Mouse (Mus musculus): Measurements from ENCODE around the gene Cbll1. TPM values are rescaled to one million over a fixed set of nuclear protein-coding genes. Genes with fewer than 3 reads are reported as not detected.

The Cbll1 gene
- 10 to 100 TPM; 15.0 to 15.1 TPM for total RNA-seq (2021)
- long read RNA-seq, experiment 1, partial matches to known transcripts, result 2 of 7 reads
- long read RNA-seq, experiment 1, other reads (novel, unspliced or antisense), result 2 of 7 reads
- long read RNA-seq, experiment 2, partial matches to known transcripts, result 0 of 3 reads
- long read RNA-seq, experiment 2, other reads (novel, unspliced or antisense), result 1 of 3 reads

DNA sequence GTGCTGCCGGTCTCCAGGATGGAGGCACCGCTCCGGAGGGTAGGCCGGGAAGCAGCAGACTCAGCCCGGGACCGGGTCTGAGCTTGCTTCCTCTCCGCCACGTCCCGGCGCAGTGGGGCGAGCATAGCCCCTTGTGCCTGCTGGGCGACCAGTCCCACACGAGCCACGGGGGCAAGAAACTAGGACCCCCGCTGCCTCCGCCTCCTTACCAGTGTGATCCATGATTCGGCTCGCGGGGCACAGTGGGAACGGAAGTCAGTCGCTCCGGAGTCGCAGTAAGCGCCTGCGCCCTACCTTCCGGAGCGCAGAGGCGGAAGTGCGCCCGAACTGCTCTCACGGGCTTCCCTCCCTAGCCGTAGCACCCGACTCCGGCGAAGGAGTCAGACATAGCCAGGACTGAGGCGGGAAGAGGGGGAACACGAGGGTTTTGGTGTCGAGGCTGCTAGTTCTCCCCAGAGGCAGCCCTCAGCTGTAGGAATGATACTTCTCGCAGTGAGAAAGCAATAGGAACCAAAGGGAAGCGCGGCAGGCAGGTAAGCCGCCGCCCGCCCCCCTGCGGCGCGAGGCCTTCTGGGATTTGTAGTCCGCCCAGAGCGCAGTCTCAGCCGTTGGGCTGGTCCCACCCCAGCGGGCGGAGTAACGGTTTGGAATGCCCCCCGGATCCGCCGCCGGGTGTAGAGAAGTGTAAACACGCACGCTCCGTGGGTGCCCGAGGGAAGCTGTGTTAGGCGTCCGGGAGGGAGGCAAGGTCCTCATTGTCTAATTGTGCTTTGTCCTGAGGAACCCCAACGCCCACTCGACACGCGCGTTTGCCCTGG is at the start of gene Cbll1:
TSS of gene Cbll1 (minus strand) at position 303 of the 818 bp plus-strand sequence.
- DNase-seq, result peak; percentile 97

DNA sequence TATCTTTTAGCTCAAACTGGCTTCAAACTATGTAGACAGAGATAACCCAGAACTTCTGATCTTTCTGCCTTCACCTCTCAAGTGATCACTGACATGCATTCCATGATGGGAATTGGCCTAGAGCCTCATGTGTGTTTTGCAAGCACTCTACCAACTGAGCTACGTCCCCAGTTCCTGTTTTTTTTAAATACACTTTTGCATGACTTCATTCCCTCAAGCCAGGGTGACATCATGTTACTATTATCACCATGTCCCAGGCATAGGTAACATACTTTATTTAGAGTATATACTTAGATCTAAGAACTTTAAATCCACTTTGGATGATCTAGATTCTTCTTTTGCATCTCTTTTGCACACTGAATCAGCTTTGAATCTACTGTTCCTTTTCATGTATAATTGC is 46.6 kb upstream of the Cbll1 start:
- no peak for DNase-seq

DNA sequence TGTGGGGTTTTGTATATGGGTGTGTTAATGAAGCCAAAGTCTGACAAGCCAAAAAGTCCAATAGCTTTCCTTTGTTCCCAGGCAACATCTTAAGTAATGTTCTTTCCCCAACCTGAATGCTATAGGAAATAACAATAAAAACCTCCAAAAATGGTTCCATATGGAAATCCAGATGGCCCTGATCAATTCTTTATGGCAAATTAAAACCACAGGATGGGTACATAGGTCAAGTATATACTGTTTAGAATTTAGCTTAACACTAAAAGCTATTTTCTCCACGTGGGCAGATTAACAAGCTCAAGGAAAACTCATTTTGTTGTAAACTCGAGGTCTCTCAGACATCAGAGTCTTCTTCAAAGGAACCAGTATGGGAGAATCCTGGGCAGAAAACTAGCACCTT is 45.8 kb upstream of the Cbll1 start:
- no peak for DNase-seq

DNA sequence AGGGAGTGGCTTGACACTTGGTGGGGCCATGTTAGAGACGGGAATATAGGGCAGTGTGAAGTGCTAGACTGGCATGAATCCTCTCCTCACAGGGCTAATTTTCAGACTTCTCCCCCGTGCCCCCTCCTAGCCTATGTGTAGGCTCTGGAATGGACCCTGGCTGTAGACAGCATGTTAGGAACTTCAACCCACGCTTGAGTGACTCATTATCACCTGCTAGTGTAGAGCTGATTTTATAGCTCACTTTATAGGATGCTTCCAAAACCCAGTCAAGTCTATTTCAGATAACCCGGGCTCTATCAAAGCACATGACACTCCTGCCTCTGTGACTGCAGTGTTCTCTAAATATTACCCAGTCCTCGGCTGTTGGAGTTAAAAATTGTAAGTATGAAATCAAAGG is 42.1 kb upstream of the Cbll1 start:
- DNase-seq, result no peak

DNA sequence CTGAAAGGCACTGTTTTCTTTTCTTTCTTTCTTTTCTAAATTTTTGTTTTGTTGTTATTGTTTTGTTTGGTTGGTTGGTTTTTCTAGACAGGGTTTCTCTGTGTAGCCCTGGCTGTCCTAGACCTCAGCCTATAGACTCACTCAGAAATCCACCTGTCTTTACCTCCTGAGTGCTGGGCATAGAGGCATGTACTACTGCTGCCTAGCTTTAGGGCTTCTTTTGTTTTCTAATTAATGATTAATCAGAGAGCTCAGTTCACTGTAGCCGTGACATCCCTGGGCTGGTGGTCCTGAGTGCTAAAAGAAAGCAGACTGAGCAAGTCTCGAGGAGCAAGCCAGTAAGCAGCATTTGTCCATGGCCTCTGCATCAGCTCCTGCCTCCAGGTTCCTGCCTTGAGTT is 40.4 kb upstream of the Cbll1 start:
- no peak for DNase-seq

DNA sequence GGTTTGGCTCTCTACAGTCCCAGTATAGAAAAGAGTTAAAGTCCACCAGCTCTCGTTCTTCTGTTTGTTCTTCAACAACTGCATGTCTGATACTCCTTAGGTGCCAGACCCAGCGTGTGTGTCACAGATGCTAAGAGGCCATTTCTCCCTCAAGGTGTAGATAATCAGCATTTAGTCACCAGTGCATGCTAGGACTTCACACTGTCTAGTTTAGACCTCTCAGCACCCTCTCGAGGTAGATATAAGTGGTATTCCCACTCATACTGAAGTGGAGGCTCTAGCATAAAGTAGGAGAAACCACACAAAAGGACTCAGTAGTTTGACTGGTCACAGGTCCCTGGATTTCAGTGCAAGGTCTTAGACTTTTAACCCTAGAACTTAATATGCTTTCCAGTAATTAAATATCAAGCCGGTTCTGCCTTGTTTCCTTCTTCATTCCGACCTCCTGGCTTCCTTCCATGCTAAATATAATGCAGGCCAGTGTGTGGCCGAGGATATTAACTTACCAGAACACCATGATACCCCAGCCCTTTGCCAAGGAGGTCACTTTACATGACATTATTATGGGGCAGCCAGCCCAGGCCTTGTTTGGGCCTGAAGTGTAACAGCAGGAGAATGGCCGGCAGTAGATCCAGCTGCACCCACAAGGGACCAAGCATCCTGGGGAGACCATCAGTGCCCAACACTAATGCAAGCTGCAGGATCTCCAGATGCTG is 38.3 kb upstream of the Cbll1 start:
- no peak for DNase-seq

DNA sequence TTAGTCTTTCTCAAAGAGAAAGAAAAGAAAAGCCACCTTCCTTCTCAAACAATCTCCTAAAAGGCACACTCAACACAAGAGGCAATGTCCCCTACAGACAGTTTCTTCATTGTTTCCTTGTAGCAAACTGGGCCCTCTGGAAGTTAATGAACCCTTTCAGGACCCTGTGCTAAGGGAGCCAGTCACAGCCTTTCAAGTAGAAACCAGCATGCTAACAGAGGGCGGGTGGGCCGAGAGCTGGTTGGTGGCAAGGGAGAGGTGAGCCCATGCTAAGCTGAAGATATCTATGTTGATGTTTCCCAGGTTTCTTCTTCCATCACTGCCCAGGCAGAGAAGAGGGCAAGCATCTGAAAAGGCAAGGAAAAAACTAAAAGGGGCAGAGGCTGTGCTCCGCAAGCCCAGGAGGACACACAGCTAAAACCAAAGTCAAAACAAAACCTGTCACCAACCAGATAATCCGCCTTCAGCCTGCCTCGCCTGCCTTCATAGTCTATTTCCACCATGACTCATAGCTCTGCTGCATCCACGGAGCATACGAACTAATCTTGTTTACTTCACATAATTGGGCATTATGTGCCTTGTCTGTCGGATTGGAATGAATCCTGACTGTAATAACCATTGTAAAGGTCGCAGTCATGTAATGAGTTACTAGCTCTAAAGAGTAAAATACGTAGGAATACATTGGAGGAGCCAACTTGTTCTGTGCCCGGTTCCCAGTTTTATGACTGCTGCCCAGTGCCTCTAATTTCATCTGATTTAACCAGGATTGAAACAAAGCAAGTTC is 34.8 kb upstream of the Cbll1 start:
- no peak for DNase-seq

DNA sequence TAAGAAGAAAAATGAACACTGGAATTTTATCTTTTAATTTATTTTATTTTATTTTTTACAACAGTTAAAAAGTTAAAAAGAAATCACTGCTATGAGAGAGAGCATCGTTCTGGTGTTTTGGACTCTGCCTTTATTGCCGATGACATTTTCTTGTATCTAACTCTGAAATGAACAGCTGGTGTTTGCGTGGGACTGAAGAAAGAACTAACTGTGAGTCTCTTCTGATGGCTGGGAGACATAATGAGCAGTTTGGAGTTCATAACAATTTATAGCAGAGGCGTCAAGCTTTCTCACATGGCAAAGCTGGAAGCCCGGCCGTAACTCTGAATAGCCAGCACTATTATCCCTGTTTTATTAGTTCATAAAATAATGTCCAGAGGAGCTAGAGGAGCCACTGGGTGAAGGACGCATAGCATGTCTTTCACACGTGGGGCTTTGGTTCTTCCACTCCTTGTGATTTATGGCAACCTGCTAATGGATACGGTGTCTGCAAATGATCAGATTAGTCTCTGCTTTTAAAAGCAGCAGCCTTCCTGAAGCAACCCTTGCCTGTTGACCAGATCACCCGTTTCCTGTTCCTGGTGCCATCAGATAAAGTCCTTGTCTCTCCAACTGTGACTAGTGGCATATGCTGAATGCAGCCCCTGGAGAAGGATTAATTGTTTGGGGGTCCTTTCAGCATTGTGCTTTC is 33.9 kb upstream of the Cbll1 start:
- no peak for DNase-seq

DNA sequence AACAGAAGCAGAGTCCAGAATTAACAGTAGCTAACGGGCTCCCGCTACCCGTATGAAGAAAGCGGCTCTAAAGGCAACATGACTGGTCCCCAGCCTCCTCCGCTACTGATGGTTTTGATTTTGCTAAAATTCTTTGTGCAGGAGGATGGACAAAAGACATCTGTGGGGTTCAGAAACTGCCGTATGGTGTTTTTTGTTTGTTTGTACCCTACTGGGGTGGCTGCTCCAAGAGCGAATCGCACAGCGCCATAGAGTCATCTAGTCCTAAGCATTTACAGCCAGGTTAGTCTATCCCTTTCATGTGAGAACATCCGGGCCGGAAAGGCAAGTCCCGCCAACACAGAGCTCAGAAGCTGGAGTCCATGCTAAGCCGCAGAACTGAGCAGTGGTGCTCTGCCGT is 32.6 kb upstream of the Cbll1 start:
- DNase-seq, result no peak

DNA sequence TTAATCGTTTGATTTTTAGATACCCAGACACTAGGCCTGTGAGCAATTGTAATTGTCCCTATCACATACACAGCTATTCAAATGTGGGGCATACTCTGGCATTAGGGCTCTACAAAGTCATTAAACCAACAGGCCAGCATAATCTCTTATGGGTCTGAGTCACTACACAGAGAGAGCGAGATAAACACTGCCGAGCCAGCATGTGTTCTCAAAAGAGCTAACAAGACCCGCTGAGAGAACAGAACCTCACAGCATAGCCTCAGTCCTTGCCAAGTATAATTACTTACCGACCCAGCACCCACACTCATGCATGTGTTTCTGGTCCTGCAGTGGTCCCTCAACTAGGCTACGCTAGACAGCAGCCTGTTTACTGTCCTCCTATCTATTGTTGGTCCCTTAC is 28.0 kb upstream of the Cbll1 start:
- DNase-seq, result no peak

DNA sequence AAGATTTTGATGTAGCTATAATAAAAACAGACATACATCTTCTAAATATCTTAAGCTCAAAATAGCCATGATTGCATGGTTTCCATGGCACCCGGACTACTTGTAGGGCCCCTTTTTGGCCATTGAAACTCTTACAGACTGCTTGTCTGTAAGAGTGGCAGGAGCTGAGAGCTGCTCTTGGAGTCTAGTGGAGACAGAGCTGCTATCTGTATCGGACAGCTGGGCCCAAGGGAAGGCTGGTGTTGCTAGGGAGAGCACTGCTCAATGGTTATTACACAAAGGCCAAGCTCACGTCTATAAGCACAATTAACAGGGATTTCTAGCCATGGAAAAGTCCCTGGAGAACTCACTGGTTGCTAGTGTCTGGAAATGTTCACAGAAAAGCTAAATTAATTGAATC is 22.0 kb upstream of the Cbll1 start:
- no peak for DNase-seq

DNA sequence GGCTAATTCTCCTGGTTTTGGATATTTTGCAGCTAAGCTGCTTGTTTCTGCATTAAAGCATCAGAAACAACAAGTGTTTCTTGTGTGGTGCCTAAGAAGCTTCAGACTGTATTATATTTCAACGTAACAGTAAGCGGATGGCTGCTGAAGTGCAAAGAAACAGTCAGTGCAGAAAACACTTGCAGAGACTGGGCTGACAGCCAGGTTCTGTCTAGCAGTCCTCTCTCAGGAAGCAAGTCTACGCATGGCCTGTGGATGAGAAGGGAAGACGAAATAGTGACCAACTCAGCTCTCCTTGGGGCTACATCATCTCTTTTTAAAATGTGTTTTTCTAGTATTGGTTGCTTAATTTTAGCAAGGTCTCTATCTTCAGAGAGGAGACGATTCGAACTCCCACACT is 20.7 kb upstream of the Cbll1 start:
- no peak for DNase-seq

DNA sequence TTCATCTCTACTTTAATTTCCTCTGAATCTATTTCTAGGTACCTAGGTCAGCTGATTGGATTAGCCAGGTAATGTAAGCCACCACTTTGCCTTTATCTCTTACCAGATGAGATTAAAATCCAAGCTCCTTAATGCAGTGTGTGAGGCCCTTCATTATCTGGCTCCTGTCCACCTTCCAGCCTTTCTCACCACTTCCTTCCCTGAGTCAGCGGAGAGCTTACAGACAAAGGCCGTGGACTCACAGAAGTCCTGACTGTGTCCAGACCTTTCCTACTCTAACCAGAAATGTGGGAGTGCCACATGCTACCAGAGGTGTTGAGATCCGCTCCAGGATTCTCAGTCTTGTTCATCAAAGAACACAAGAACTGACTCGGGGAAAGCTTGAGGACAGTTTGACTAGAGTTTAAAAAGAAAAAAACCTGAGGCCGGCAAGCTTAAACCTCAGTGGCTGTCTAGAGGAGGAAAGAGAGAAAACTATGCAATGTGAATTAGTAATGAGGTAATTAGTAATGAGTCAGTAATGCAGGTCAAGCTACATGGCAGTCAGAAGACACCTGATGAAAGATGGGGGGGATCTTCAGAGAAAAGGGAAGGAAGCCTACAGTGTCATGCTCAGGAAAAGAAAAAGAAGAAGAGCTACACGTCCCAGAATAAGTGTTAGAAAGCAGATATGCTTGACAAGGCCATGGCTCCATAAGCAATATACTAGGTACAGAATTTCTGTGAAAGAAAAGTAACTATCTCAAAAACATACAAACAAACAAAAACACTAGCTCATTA is 14.5 kb upstream of the Cbll1 start:
- DNase-seq, result no peak

DNA sequence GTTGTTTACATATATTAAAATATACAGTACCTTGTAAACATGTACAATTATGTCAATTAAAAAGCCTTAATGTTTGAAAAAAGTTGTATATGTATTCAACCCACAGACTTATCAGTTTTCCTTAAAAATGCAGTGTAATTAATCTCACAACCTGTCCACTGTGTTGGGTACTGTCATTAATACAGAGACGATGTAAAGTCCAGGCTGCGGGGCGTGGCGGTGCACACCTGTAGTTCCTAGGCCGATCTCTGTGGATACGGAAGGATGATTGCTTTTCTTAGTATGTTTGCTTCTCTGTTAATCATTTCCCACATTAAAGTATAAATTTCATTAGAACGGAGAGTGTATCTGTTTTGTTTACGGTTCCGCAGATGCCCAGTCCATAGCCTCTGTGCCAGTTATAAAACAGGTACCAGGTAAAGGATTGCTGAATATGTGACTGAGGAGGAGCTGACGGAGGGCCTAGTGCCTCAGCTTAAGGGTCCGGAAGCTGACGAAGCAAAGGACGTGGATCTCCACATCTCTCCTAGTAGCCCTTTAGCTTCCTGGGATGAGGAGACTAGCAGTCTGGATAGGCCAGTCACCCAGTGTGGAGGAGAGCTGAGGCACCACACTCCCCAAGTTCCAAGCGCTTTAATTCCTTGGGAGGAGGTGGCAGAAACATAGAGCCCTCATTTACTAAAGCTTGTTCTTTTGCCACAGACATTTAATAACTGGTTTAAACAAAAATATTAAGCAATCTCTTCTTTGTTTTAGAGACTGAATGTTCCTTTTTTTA is 13.4 kb upstream of the Cbll1 start:
- DNase-seq, result no peak

DNA sequence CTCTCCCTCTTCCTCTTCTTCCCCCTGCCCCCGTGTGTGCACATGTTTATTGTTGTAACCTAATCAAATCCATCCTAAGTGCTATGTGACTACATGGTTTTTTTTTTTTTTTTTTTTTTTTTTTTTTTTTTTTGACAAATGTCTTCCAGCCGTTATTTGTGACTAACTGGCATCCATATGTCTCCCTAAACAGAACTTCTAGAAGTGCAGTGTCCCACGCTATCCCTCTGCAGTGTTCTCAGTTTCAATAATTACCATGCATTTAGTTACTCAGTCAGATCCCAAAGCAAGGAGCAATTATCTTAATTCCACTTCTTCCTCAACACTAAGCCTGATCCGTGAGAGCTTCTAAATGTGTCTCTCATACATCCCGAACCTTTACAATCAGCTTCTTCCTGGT is 11.8 kb upstream of the Cbll1 start:
- DNase-seq, result no peak

DNA sequence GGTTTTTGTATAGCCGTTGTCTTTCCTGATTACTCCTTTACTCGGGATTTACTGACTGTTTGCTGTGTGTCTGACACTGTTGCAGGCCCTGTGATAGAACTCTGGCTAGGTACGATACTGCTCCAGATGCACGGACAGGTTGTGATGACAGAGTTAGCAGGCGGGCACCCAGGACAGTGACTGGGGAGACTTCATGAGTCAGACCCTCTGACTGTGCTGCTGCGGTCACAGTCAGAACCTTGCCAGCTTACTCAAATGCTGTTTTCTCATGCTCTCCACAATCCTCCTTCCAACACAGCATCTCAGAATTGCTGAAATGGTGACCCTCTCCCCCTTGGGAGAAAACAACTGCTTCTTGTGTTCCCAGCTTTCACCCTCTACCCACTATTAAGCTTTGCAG is 9.1 kb upstream of the Cbll1 start:
- no peak for DNase-seq

DNA sequence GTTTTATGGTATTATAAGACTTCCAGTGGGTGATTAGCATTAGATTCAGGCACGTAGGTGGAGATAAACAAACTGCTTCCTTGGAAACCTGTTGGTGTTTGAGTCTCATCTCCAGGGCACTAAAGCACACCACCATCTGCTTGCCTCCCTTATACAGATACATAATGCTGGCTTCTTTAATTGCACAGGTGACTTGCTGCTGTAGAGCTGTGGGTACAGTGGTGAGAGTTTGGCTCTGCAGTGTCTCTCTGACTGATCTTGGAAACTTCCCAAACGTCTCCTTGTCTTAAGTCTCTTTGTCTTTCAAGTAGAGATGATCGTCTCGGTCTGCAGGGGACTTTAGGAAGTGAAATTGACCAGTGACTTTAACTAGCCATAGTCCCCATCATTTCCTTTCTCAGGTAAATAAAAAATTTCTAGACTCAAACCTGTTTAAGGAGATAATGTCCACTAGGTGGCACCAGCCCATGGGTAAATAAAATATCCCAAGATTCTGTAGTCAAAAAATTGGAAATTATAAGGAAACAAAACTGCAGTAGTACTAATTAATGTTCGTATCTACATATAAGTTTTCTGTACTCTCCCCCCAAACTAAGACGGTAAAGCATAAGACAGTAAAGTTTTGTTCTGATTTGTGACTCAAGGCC is 8.4 kb upstream of the Cbll1 start:
- DNase-seq, result peak; percentile 23

DNA sequence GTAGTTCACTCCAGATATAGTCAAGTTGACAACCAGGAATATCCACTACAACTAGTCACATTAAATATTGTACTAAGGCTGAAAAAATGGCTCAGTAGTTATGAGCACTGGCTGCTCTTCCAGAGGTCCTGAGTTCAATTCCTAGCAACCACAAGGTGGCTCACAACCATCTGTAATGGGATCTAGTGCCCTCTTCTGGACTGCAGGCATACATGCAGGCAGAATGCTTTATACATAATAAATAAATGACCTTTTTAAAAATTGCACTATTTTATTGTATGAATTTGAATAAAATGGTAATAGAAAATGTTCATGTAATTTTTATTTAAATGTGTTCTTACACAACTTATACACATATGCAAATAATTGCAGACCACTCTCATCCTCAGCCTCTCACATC is 3.8 kb upstream of the Cbll1 start:
- DNase-seq, result no peak

DNA sequence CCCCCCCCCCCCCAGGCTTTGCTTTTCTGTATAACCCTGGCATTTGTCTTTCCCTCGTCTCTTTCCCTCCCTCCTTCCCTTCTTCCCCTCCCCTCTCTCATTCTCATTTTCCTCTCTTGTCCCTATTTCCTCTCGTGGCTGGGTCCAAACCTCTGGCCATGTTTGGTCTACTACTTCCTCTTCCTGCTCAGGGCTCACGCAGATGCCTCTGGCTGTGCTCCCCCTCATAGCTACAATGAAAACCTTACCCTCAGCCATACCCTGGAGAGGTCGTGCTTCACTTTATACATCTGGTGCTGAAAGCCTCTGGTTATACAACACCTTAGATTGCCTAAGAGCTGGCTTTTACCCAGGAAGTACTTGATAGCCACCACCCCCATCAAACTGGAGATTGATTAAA is 1.9 kb upstream of the Cbll1 start:
- DNase-seq, result no peak

DNA sequence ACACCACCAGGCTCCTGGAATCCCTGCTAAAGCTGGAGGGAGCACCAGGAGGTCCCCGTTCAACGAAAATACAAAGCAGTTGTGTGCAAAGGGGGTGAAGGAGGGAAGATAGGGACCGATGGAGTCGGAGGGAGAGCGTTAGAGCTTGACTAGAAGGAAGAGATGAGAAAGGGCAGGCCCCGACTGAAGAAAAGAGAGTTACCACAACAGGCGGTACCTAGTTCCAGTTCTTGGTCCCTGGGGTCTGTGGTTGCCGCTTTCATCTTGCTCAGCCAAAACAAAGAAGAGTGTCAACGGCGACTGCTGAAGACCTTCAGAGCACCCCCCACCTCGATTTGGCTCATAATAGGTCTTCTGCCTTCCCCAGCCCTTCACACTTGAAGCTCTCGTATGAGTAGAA is 780 bp upstream of the Cbll1 start:
- DNase-seq, result no peak
